Mouse (Mus musculus) midbrain, embryonic 11.5 days (tissue): ENCODE results near the gene Ugt1a2. TPM values are rescaled to one million over a fixed set of nuclear protein-coding genes. Genes with fewer than 3 reads are reported as not detected.

Experiments
- polyA plus RNA-seq: library from polyadenylated mRNA; unstranded; fragments of >200 nt; fragmentation: Nextera tagmentation; extraction: Ambion mirVana; gene quantifications from 2 replicates; pipeline ENCODE4 v1.2.1, GENCODE M21; 2014

Ugt1a2 gene
- polyA plus RNA-seq, 1 experiment from 2014 or later, result not detected

Other genes starting within 250 kb of the Ugt1a2 start
- gene Usp40, start 192.1 kb upstream of the Ugt1a2 start, polyA plus RNA-seq, result 27.9 and 29.2 TPM in 2 replicates
- gene Ugt1a10, start 145.2 kb upstream of the Ugt1a2 start, polyA plus RNA-seq, result not detected in 2 replicates
- not detected in 2 replicates for gene Ugt1a9, start 129.8 kb upstream of the Ugt1a2 start, polyA plus RNA-seq
- gene Ugt1a8, start 112.8 kb upstream of the Ugt1a2 start, polyA plus RNA-seq, result not detected in 2 replicates
- 0.97 and 1.2 TPM in 2 replicates for gene Ugt1a7c, start 105.5 kb upstream of the Ugt1a2 start, polyA plus RNA-seq
- not detected in 2 replicates for gene Ugt1a6b, start 97.3 kb upstream of the Ugt1a2 start, polyA plus RNA-seq
- not detected in 2 replicates for gene Ugt1a6a, start 65.8 kb upstream of the Ugt1a2 start, polyA plus RNA-seq
- gene Ugt1a5, start 34.6 kb upstream of the Ugt1a2 start, polyA plus RNA-seq, result not detected in 2 replicates
- 13.4 and 15.4 TPM in 2 replicates for gene Dnajb3, start 5.2 kb downstream of the Ugt1a2 start, polyA plus RNA-seq
- not detected in 2 replicates for gene Ugt1a1, start 11.4 kb downstream of the Ugt1a2 start, polyA plus RNA-seq
- 1.6 and 1.7 TPM in 2 replicates for gene Mroh2a, start 26.4 kb downstream of the Ugt1a2 start, polyA plus RNA-seq
- gene Hjurp, start 77.0 kb downstream of the Ugt1a2 start, polyA plus RNA-seq, result 135 TPM in 2 replicates
- not detected in 2 replicates for gene Trpm8, start 77.1 kb downstream of the Ugt1a2 start, polyA plus RNA-seq
- gene Spp2, start 206.4 kb downstream of the Ugt1a2 start, polyA plus RNA-seq, result not detected in 2 replicates